Comparison of ENCODE assay signal across 8 mouse cellular contexts in genomic region chr12:80945996-80946355, GRCm38 (mm10). TPM values are rescaled to one million over a fixed set of nuclear protein-coding genes. Genes with fewer than 3 reads are reported as not detected.
DNase-seq lines count a peak whose midpoint lies in the region; ATAC-seq lines count a peak whose summit lies in the region.

No protein-coding gene starts in this region.

- peak; percentile 92 for DNase-seq in adipocyte (ENCODE audit: low spot score)
- peak; percentile 97 for DNase-seq in embryo, embryonic 10 days (ENCODE audit: low spot score)
- DNase-seq in gastrocnemius, postnatal 10 days: peak; percentile 96
- DNase-seq in left cerebral cortex, postnatal 14 days (ENCODE audit: low spot score in 2 of 2): peak; percentile 96 to 97
- peak; percentile 98 for DNase-seq in mesoderm, embryonic 11.5 days (ENCODE audit: low read depth, low spot score)
- DNase-seq in right cerebral cortex, postnatal 36 days (ENCODE audit: low spot score in 2 of 2): peak; percentile 91 to 94
- peak; percentile 94 for DNase-seq in yolk sac, embryonic 10.5 days (ENCODE audit: low spot score)

- intact Hi-C loops in left cerebral cortex, postnatal 14 days (cut with DNase I): loop anchor here (5.0 kb wide), 1 partner anchor 154 kb away; the partner anchor contains the start of gene Susd6

- peak; percentile 85 for ATAC-seq in inflammation-experienced regulatory T-cells, adult 6 months

RNA-seq across cellular contexts. Expression of gene Srsf5, which starts 0.7 kb away (rescaled TPM):
- 100 to 1,000 TPM; 157 to 190 TPM for total RNA-seq in gastrocnemius, postnatal 10 days (2021)
- 100 to 1,000 TPM; 316 to 665 (median 602) TPM for polyA plus RNA-seq in inflammation-experienced regulatory T-cells, adult 6 months (2017; shearing (Covaris generic))
- 100 to 1,000 TPM; 314 to 326 TPM for total RNA-seq in left cerebral cortex, postnatal 14 days (2021)

RNA-seq across cellular contexts. Expression of gene Slc10a1, which starts 22.5 kb away (rescaled TPM):
- under 1 TPM in 1 of 2 experiments, not detected in 1; 0.41 TPM for total RNA-seq in gastrocnemius, postnatal 10 days (2021)
- polyA plus RNA-seq in inflammation-experienced regulatory T-cells, adult 6 months (2017; shearing (Covaris generic)): 1 to 10 TPM; 1.3 to 2.6 (median 1.9) TPM
- total RNA-seq in left cerebral cortex, postnatal 14 days (2021): not detected

Comparison
In these comparisons a context has a peak if more than half of its experiments do, and no peak if none do; other contexts are left out.
1. Peak in every context shown above with its lines: DNase-seq and ATAC-seq.